Mouse (Mus musculus) thymus, adult 18-20 months (tissue): ENCODE results near the gene Sult6b1.

Experiments used
- DNase-seq, 2 experiments: peaks; one replicate each; pipeline ENCODE4 v3.0.0; 2022; ENCODE audit warnings: mixed read lengths in 2 of 2

Gene Sult6b1

GRCm38 (mm10) chr17:78883291-78883690 is 23.5 kb downstream of the Sult6b1 start:
- no peak for DNase-seq

GRCm38 (mm10) chr17:78882401-78883112 is 24.2 kb downstream of the Sult6b1 start, which contains the start of gene Eif2ak2:
Gene Eif2ak2 (minus strand): TSS chr17:78882573.
- DNase-seq: peak; percentile 58

GRCm38 (mm10) chr17:78881878-78882304 is 24.9 kb downstream of the Sult6b1 start:
- DNase-seq: peak in 1 of 2 experiments; percentile 20

GRCm38 (mm10) chr17:78873886-78874285 is 32.9 kb downstream of the Sult6b1 start:
- DNase-seq: no peak

- no peak for DNase-seq
Observed at GRCm38 (mm10) chr17:78856243-78856642, 50.5 kb downstream of the Sult6b1 start.

- DNase-seq: no peak
Observed at GRCm38 (mm10) chr17:78842271-78842928, 64.4 kb downstream of the Sult6b1 start.

GRCm38 (mm10) chr17:78836056-78836455 is 70.7 kb downstream of the Sult6b1 start:
- no peak for DNase-seq

GRCm38 (mm10) chr17:78834856-78835835 is 71.6 kb downstream of the Sult6b1 start, which contains the start of the genes Heatr5b and Gpatch11:
Gene Heatr5b (minus strand): TSS chr17:78835364.
Gene Gpatch11 (plus strand): TSS chr17:78835567.
- DNase-seq: peak; percentile 96 to 97
